In genomic region chr3:49666516-49666915, GRCm38 (mm10) we compare ENCODE assay signal across 17 mouse cellular contexts.
"Had no signal": no experiment of that assay in that cellular context is flagged by ENCODE, and none has a peak within 500 bp of the region (broad histone marks: within the 10 kb centered on the region; RNA-seq: fewer than 3 reads in every experiment).

No protein-coding gene starts in this region.

- H3K4me2 ChIP-seq: neural tube, embryonic 12.5 days; neural tube, embryonic 13.5 days; neural tube, embryonic 15.5 days; stomach, embryonic 15.5 days had no signal

- H3K9ac ChIP-seq: neural tube, embryonic 12.5 days; neural tube, embryonic 13.5 days; neural tube, embryonic 15.5 days; stomach, embryonic 15.5 days had no signal

- H3K27me3 ChIP-seq: neural tube, embryonic 12.5 days; neural tube, embryonic 13.5 days; neural tube, embryonic 15.5 days; stomach, embryonic 15.5 days had no signal

- H3K36me3 ChIP-seq: neural tube, embryonic 12.5 days; neural tube, embryonic 13.5 days; neural tube, embryonic 15.5 days; stomach, embryonic 15.5 days had no signal

- H3K9me3 ChIP-seq: neural tube, embryonic 12.5 days; neural tube, embryonic 13.5 days; neural tube, embryonic 15.5 days; stomach, embryonic 15.5 days had no signal

- DNase-seq: retina, postnatal 1 day; right cerebral cortex, adult 18-20 months; right cerebral cortex, postnatal 14 days; right cerebral cortex, postnatal 25 days; right cerebral cortex, postnatal 4 days; spleen, adult 18-20 months; thymus, adult 18-20 months; thymus, adult 2 months; thymus, postnatal 14 days; thymus, postnatal 25 days; thymus, postnatal 36 days; thymus, postnatal 4 days had no signal

- H3K4me3 ChIP-seq: neural tube, embryonic 12.5 days; neural tube, embryonic 13.5 days; neural tube, embryonic 15.5 days; stomach, embryonic 15.5 days had no signal

- H3K27ac ChIP-seq: neural tube, embryonic 12.5 days; neural tube, embryonic 13.5 days; neural tube, embryonic 15.5 days; stomach, embryonic 15.5 days; stomach, postnatal 0 days had no signal

- H3K4me1 ChIP-seq: neural tube, embryonic 12.5 days; neural tube, embryonic 13.5 days; neural tube, embryonic 15.5 days; stomach, embryonic 15.5 days had no signal
